Mouse (Mus musculus) erythroblast, embryonic 14.5 days (primary cell): ENCODE measurements around the gene Zfp120.

Experiments used
- GATA1 ChIP-seq: IDR thresholded peaks from 2 replicates; pipeline ENCODE4 v1.6.1; 2012; ENCODE audit warnings: low read length, inconsistent platforms, mixed read lengths
- TAL1 ChIP-seq: IDR thresholded peaks from 3 replicates; pipeline ENCODE4 v1.6.1; 2012; ENCODE audit warnings: low read length, inconsistent platforms, mixed read lengths

DNA sequence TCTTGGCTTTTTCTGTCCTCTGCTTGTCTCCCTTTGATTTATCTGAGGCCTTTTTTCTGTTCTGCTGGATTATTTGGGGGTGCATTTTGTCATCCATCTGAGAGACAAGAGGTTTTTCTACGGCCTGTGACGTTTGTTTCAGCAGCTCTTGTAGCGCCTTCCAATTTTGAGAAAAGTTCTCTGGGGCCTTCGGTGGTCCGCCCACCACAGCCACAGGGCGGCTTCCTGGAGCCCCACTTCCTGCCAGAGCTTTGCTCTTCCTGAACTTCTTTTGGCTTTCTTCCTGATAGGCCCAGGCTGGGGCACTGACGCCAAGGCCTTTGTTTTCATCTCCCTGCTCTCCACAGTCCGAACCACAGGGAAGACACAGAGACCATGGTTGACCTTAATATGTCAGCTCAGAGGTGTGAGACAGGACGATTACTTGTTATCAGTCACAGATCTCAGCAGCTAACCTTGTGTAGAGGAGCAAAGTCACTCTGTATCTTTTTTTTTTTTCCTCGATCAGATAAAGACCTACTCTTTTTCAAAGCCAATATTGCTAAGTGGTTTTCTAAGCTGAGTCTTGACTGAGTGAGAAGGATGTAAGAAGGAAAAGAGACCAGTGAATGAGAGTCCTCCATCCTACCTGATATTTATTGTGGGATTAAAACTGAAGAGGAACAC, 25.1 kb downstream of the Zfp120 start:
- TF ChIP-seq GATA1 (no peak), TAL1 (no peak)
